Mouse (Mus musculus) kidney, adult 2 months (tissue): ENCODE measurements at regions not wholly inside any gene's neighbourhood (a gene's known extent, or its start where the extent isn't known, plus 50 kb on each side); places are given as distances from the start of the nearest gene placed in this dataset.

ENCODE experiments used
- CTCF ChIP-seq: fragments of 200-500 bp; conservative IDR thresholded peaks from 2 replicates; pipeline ENCODE4 v1.5.1; 2011; ENCODE audit warnings: low read depth, mild to moderate bottlenecking, control low read depth, low read length, moderate library complexity, mixed read lengths; ENCODE audit not compliant: insufficient read depth, insufficient read length
- POLR2A ChIP-seq: fragments of 200-500 bp; IDR thresholded peaks from one replicate; pipeline ENCODE4 v1.6.1; 2011; ENCODE audit warnings: low read depth, low read length, control low read depth

- TF ChIP-seq CTCF (no peak), POLR2A (no peak)
Observed at GRCm38 (mm10) chr10:53436023-53436475, 56.3 kb upstream of the Cep85l start.
